Mouse (Mus musculus): ENCODE results near the gene Rnf4.
A peak's percentile ranks its signal among the peaks of the same experiment; 100 is the strongest.

The Rnf4 gene

DNA sequence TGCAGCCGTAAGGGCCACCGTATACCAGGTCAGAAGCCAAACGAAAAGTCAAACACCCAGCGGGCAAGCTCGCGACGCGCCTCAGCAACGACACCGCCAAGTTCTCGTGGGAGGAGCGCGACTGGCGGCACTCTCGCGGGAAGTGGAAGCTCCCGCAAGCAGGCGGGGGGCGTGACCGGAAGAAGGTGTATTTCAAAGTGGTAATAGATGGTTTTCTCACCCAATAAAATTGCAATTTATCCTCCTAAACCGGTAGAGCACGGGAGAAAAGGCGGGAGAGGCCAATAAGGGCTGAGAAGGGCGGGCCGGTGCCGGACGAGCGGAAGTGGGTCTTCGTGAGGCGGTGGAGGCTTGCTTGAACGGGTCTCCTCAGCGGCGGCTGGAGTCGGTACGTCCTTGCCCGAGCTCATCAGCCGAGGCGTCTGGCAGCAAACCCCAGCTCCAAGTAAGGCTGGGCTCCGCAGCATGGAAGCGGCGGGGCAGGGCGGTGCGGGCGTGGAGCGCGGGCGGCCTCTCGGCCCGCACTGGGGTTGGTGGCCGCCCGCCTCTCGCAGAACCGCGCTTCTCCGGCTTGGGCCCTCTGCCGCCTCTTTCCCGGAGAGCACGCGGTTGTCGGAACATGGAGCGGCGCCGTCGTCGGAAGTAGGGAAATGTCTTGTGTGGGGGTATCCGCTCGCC lies at the start of gene Rnf4:
Gene Rnf4, plus strand, starts transcription at position 193 of the 678 bp plus-strand sequence.
- peak; percentile 98 for DNase-seq (ENCODE audit: low read depth, low spot score)

DNA sequence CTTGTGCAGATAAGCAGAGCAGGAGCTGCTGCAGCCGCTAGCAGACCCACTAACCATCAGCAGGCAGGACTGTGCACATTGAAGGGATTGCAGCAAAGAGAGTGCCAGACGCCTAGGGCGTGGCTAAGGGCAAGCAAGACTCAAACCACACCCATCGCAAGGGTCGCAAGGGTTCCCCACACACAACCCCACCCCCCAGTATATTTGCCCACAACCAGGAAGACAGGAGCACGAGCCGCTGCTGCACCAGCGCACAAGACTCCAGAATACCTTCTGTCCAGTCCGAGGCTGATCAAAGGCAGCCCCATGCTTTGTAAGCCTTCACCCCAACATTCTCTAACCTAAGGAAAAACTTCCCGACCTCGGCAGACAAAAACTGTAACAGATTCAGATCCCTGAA lies 49.6 kb upstream of the Rnf4 start:
- no peak for DNase-seq (ENCODE audit: low read depth, low spot score)

DNA sequence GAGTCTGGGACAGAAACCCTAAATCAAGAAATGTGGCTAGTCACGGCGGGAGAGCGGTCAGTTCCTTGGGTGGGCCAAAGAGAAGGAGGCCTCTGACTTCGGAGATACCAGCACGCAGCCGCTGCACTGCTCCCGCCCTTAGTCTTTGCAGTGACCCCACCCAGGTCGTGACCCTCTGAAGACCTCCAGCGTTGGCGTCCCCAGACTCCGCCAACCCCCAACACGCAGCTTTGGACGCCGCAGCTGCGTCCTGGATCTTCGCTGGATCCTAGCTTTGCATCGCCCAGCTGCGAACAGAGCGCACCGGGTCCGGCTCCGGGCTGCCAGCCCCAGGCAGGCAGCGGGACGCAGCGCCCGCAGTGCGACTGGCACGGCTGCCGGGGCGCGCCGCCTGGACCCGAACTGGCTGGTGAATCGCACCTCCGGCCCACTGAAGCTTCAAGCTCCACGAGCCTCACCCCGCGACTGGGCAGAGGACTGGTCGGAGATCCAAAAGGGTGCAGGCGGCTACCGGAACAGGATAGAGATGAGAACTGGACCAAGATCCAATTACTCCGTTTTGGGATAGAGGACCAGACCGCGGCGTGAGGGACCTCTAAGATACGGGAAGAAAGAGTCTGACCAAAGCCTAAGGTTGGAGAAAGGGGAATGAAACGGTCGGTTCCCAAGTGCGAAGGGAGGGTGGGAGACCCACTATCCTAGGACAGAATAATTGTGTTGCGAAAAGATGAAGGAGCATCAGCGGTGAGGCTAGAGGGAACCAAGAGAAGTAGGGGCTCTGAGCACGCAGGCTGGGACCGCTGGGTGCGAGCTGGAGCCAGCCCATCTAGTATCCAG lies 48.9 kb upstream of the Rnf4 start:
- DNase-seq (ENCODE audit: low read depth, low spot score), result no peak

DNA sequence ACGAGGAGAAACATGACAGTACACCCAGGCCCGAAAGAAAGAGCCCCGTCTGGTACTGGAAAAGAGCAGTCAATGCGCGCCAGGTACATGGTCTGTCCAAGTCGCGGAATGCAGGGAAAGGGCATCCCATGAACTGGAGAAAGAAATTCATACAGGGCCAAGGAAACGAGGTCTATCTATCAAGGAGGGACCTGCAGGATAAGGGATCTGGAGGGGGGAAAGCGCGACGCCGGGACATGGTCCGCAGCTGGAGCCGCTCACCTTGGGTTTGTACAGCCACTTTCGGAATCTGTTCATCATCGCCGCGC lies 48.3 kb upstream of the Rnf4 start:
- DNase-seq (ENCODE audit: low read depth, low spot score), result no peak

DNA sequence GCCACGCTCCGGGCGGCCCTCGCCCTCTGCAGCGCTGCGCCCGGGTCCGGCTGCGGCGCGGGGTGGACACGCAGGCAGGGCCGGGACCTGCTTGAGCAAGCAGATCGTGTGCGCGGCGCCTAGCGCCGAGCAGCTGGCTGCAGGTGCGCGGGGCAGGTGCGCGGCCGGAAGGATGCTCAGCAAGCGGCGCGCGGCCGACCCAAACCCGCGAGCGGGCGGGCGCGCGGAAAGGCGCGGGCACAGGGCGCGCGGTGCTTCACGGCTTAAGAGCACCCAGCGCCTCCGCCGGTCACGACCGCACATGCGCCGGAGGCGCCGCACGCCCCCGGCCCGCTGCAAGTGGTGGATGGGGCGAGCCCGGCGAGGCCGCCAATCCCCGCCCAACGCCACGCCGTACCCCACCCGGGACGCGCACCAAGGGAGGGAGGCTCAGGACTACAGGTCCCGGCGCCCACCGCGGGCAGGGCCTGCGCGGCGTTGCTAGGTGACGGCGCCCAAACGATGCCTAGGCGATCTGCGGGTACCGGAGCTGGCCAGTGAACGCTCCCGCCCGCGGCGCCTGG lies 47.9 kb upstream of the Rnf4 start, which contains the start of the genes Zfyve28 and Cfap99:
Gene Zfyve28, minus strand, starts transcription at position 296 of the 563 bp plus-strand sequence.
Gene Cfap99, plus strand, starts transcription at position 447 of the 563 bp plus-strand sequence.
- peak; percentile 93 for DNase-seq (ENCODE audit: low read depth, low spot score)

DNA sequence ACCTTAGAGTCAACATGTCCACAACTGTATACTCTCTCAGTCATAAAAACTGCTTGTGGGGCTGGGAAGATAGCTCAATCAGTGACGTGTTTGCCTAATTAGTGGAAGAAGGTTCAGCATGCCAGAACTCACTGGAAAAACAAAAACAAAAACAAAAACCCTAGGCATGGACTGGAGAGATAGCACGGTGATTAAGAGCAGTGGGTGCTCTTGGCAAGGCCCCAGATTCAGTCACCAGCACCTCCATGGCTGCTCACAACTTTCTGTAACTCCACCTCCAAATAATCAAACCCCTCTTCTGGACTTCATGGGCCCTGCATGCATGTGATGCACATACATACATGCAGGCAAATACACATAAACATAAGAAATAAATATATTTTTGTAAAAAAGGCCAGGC lies 46.8 kb upstream of the Rnf4 start:
- DNase-seq (ENCODE audit: low read depth, low spot score), result no peak

DNA sequence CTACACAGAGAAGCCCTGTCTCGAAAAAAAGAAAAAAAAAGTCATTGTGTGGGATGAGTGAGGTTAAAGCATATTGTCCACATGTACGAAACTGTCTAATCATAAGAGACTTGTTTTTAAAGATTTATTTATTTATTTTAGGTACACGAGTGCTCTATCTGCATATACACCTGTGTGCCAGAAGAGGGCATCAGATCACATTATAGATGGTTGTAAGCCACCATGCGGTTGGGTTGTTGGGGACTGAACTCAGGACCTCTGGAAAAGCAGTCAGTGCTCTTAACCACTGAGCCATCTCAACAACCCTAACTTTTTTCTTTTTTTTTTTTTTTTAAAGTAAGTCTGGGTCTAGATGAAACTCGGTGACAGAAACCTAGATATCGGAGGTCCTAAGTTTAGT lies 42.7 kb upstream of the Rnf4 start:
- DNase-seq (ENCODE audit: low read depth, low spot score), result no peak

DNA sequence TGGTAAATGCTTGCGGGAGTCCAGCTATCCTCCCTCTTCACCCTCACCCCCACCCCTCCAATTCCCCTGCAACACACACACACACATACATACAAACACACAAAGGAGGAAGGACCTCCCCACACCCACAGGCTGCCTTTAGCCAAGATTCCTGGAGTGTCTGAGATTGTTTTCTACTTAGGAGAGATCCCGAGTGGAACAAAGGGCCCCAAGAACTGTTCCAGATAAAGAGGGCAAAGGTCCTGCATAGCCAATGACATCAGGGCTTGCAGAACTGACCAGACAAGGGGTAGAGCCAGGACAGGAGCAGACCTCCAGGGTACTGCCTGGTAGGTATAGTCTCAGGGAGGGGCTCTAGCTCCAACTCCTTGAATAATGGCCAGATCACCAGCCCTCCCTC lies 41.4 kb upstream of the Rnf4 start:
- no peak for DNase-seq (ENCODE audit: low read depth, low spot score)

DNA sequence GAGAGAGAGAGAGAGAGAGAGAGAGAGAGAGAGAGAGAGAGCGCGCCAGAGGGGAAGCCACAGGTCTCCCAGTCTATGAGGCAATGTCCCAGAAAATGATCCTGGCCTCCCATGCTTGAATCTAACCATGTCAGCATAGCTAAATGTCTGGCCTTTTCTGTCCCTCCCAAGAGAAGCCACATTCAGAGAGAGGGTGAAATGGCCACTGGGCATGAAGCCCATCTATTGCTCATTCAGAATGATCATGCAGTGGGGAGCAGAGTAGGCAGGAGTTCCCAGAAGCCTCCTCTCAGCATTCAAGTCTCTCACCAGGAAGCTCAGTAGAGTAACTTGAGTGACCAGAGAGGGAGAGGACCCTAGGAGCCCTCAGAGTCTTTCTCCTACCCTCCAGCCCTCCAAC lies 40.9 kb upstream of the Rnf4 start:
- no peak for DNase-seq (ENCODE audit: low read depth, low spot score)

DNA sequence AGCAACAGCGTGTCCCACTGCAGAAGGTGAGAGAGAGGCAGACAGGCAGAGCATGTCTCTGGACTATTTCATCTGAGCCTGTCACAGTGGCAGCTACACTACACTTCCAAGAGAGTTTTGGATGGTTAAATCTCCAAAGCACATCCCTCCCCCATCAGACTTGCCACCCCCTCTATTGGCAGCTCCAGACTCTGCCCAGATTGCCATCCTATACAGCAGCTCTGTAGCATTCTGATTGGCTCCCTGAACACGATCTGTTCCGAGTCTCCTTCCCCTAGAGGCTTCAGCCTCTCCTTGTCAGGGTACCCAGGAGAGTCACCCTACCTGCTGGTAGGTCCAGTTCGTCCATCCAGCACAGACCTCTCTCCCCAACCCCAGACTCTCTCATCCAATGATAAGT lies 38.0 kb upstream of the Rnf4 start:
- no peak for DNase-seq (ENCODE audit: low read depth, low spot score)

DNA sequence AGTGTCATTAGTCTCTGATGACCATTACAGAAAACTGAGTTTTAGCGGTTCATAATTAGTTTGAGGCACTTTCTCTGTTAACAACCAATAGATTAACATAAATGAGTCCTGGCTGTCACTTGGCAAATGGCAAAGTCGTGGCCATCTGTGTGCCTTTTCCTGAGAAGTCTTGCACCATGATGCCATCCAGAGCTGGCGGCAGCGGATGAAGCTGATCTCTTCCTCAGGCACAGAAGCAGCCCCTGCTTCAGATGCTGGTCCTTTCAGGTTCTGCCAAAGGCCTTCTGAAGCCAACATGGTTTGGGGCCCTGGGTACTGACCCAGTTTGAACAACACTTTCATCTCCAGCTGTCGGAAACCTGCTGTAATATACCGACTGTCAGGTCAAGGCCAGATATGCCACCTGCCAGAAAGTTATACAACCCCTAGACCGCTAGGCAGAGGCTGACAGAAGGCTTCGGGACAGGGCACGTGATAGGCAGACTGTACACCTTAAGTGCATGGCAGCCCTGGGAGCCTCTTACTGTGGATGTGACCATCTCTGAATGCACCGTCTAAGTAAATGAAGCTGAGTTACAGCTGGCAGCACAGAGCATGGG lies 37.1 kb upstream of the Rnf4 start:
- DNase-seq (ENCODE audit: low read depth, low spot score), result no peak

DNA sequence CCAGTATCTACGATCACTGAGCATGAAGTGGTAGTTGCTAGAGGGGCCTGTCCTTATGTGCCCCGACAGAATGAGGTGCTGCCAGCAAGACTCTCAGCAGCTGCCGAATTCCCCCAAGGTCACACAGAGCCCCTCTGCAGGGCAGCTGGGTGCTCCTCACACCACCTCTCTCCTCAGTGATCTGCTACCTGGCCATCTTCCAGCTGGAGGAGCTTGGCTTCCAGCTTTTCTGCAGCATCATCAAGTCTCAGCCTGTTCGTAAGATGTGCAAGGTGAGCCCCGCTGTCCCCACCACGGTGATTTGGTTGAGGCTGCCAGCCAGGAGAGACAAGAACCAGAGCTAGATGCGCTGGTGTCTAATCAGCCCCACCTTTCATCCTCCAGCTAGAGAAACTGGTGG lies 33.7 kb upstream of the Rnf4 start:
- no peak for DNase-seq (ENCODE audit: low read depth, low spot score)

DNA sequence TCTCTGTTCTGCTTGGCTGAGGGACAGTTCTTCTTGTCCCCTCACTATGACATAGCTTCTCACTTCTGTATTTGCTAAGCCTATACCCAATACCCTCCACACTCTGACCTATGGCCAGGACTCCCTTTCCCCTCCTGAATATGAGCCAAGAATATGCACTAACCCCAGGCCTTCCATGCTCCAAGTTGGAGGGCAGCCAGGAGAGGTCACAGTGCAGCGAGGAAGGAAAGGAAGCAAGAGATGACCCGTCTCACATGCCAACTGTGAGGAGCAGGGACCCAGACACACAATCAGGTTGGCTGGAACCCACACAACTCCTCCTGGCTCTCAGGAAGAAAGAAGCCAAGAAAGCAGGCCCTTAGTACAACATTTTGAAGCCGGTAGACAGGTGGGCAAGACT lies 27.1 kb upstream of the Rnf4 start:
- DNase-seq (ENCODE audit: low read depth, low spot score), result no peak

DNA sequence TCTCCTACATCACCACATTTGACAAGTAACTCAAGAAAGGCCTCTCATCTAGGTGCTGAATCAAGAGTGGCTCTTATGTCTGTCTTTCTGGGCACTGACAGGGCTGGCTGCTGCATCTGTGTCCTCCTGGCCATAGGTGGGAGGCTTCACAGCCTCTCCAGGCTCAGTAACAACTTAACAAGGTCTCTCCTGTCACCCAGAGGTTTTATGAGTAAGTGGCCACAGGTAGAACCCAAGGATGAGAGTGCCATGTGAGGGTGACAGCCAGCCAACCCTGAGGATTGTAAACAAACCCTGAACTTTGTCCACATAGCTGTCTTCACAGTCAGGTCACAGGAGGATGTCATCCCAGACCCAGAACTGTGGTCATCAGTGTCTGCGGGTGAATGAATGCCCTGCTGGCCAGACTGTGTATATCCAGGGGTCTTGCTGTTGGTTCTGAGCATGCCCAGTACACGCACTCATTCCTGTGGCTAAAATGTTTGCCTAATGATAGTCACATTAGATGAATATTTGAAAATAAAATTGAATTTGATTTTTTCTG lies 16.5 kb upstream of the Rnf4 start:
- DNase-seq (ENCODE audit: low read depth, low spot score), result no peak

DNA sequence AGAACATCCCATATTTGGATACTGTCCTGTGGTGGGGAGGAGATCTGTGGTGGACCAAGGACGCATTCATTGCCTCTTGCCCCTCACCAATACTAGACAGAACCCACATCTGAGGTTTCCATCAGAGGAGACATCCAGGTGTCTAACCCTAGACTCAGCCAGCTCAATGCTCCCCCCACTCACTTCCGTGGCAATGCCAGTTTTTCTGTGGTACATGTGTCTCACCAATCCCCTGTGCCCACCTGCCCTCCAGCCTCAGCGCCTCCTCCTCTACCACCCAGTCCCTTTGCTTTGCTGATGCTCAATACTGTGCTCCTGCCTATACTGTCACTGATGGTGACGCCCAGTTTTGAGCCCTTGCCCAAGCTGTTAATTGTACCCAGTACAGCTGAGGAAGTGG lies 14.9 kb upstream of the Rnf4 start:
- no peak for DNase-seq (ENCODE audit: low read depth, low spot score)

DNA sequence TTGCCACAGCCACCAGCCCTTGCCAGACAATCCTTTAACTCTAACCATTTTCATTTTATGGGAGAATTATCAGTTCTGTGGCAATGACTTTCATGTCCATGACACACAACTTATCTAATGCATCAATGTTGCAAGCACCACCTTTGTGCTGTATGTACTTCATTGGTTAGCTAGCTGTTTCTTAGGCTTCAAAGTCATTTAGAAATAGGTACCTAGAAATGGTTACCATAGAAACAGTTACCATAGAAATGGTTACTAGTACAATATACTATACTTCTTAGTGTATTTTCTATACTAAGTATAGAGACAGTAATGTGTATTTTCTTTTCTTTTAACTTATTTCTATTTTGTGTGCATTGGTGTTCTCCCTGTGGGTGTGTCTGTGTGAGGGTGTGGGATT lies 10.8 kb upstream of the Rnf4 start:
- DNase-seq (ENCODE audit: low read depth, low spot score), result peak; percentile 27

DNA sequence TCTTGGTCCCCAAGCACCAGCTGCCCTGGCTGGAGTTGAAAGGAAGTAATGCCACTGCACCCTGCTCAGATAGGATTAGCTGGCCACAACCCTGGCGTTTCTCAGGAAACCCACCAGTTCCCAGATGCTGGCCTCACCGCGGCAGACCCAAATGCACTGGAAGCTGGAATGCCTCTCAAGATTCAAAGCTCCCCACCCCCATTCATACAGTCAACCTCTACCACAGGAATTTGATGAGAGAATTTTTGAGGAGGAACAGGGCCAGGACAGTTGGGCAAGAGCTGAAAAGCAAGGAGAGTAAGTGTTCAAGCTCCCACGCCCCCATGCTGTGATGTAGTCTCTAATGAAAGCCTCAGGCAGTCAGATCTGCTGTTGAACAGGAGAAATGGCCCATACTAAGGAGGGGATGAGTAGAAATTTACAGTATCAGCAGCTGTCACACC lies 9.8 kb upstream of the Rnf4 start:
- DNase-seq (ENCODE audit: low read depth, low spot score), result no peak

DNA sequence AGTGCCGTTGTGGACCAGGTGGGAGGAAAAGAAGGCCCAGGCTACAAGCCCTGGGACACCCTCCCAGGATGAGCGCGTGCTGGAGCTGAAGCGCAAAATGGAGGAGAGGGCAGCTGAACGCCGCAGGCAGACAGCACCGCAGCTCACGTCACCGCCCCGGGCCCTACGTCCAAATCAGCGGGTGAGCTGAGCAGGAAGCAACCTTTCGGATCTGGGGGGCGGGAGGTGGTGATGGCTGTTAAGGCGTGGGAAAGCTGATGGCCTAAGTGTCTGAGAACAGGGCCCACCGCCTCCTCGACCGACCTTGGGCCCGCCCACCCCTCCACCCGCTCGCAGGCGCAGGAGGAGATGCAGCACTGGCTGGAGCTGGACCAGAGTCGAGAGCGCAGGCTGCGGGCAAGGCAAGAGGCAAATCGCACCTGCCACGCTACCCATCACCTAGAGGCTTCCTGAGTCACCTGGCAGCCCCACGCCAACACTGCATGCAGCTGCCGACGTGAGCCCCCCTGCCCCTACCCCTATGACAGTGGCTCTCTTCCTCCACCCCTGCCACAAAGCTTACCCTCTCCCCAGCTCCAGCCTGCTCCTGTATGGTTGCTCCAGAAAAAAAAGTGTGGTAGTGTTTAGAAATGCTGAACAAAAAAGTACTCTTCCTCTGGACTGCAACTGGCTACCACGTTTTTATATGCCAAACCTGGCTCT lies 9.1 kb upstream of the Rnf4 start:
- no peak for DNase-seq (ENCODE audit: low read depth, low spot score)

DNA sequence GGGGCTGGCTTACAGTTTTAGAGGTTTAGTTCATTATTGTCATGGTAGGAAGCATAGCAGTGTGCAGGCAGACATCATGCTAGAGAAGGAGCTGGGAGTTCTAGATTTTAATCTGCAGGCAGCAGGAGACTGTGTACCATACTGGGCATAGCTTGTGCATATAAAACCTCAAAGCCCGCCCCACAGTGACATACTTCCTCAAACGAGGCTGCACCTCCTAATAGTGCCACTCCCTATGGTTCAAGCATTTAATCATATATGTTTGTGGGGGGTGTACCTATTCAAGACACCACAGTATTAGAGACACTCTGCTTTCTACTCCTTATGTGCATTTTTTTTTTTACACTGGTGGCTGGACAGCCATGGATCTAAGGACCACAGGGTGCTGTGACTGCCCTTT lies 6.0 kb upstream of the Rnf4 start:
- DNase-seq (ENCODE audit: low read depth, low spot score), result no peak

DNA sequence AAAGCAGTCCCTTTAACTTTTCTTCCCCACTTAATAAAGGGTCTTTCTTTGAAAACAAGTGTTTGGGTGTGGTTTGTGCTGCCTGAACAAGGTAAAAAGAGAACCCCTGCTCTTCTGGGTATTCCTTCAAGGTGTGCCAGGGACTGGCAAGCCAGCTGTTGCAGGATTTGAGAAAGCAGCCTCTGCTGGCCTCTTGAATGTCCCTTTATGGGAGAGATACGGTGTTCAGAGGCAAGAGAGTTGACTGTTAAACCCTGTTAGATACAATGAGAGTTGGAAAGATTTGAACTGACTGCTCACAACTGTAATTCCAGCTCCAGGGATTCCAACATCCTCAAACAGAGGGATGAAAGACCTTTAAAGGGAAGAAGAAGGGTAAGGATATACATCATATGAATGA lies 2.0 kb upstream of the Rnf4 start:
- no peak for DNase-seq (ENCODE audit: low read depth, low spot score)

DNA sequence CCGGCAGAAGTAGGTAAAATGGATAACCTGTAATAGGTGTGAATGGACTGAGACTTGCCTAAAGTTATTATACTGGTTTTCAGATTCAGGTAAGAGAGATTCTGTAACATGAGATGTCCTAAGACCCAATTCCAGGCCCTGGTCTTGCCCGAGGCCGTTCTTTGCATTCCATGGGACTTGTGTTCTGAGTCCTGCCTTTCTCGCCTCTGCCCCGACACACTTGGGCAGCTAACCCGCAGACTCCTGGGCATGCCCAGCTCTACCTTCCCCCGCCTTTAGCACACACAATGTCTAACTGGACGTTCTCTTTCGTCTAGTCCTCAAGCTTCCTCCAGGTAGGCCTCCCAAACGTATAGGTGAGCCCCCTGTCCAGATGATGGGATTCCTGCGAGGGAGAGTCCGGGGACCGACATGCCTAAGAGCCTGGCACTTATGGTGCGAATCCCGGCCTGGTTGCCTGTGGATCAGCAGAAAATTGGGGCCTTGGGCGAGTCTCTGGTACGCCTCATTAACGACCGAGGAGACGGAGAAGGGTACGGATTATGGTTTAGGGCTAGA lies 471 bp upstream of the Rnf4 start:
- DNase-seq (ENCODE audit: low read depth, low spot score), result no peak

Measured in telencephalon, adult 2 months (tissue).